Mouse (Mus musculus) right cerebral cortex, adult 2 months (tissue): Measurements from ENCODE around the gene Fam19a1.

Experiments
- DNase-seq, 2 experiments: peaks; one replicate each; pipeline ENCODE4 v3.0.0; 2021 to 2022; ENCODE audit warnings: low spot score in 2 of 2

Fam19a1 gene

GRCm38 (mm10) chr6:96677813-96678212 is 564.9 kb downstream of the Fam19a1 start:
- DNase-seq = no peak
